Mouse (Mus musculus) stomach, embryonic 14.5 days (tissue): Measurements from ENCODE around the gene Gpr153. TPM values are rescaled to one million over a fixed set of nuclear protein-coding genes. Genes with fewer than 3 reads are reported as not detected.

ENCODE experiments used
- ATAC-seq: fragments of 200-750 bp; cut with Nextera tagmentation; 2 replicates; pipeline ENCODE4 v1.8.0; 2017; ENCODE audit warnings: low read depth, moderate TSS enrichment; ENCODE audit not compliant: insufficient number of reproducible peaks, insufficient read depth, low FRiP score
- H3K27ac ChIP-seq: fragments of 300-500 bp; sonication (generic); 2 replicates; pipeline ENCODE4 v1.5.1; 2014; ENCODE audit warnings: mild to moderate bottlenecking, low read length, moderate library complexity, mixed read lengths
- H3K27me3 ChIP-seq: fragments of 300-500 bp; sonication (generic); 2 replicates; pipeline ENCODE4 v1.6.1; 2014; ENCODE audit warnings: low read length, control low read depth, mixed read lengths; ENCODE audit not compliant: control insufficient read depth, insufficient read depth
- H3K36me3 ChIP-seq: fragments of 300-500 bp; sonication (generic); 2 replicates; pipeline ENCODE4 v1.6.1; 2014; ENCODE audit warnings: mild to moderate bottlenecking, control low read depth, low read length, moderate library complexity, mixed read lengths; ENCODE audit not compliant: control insufficient read depth, insufficient read depth
- H3K4me1 ChIP-seq: fragments of 300-500 bp; sonication (generic); 2 replicates; pipeline ENCODE4 v1.6.1; 2014; ENCODE audit warnings: low read length, control low read depth, mixed read lengths; ENCODE audit not compliant: control insufficient read depth, insufficient read depth
- H3K4me2 ChIP-seq: fragments of 300-500 bp; sonication (generic); replicated peaks from 2 replicates; pipeline ENCODE4 v1.6.1; 2014; ENCODE audit warnings: low read depth, low read length, control low read depth
- H3K4me3 ChIP-seq: fragments of 300-500 bp; sonication (generic); 2 replicates; pipeline ENCODE4 v1.5.1; 2014; ENCODE audit warnings: low read depth, low read length, control low read depth
- H3K9ac ChIP-seq: fragments of 300-500 bp; sonication (generic); replicated peaks from 2 replicates; pipeline ENCODE4 v1.6.1; 2014; ENCODE audit warnings: low read depth, mild to moderate bottlenecking, control low read depth, low read length, moderate library complexity, mixed read lengths
- H3K9me3 ChIP-seq: fragments of 300-500 bp; sonication (generic); 2 replicates; pipeline ENCODE4 v1.6.1; 2016; ENCODE audit warnings: low read depth, low read length, control low read depth; ENCODE audit not compliant: control insufficient read depth
- WGBS: fragments of 180-500 bp; shearing (Covaris S2); extraction: QIAGEN DNeasy Blood & Tissue Kit; methylation state at CpG from one replicate; pipeline ENCODE4 v1.1.7; 2014; 5-methylcytosine and 5-hydroxymethylcytosine counted together
- polyA plus RNA-seq: library from polyadenylated mRNA; unstranded; fragments of >200 nt; fragmentation: Nextera tagmentation; extraction: Ambion mirVana; gene quantifications from 2 replicates; pipeline ENCODE4 v1.2.1, GENCODE M21; 2014

Gene Gpr153
- polyA plus RNA-seq, 1 experiment from 2014 or later, result 14.2 TPM

GRCm38 (mm10) chr4:152277916-152278315 lies 3.9 kb downstream of the Gpr153 start:
- Histone ChIP-seq H3K9me3 (no peaks in the 10 kb centered on the region), H3K9ac (no peak overlapping the region), H3K4me1 (peaks cover 16% of the 10 kb centered on the region), H3K36me3 (no peaks in the 10 kb centered on the region), H3K4me2 (no peak overlapping the region), H3K27ac (no peak overlapping the region), H3K27me3 (peaks cover 27% of the 10 kb centered on the region), H3K4me3 (no peak overlapping the region)
- no peak for ATAC-seq
- WGBS, result 58% methylated on average over 2 of the region's 2 CpGs

GRCm38 (mm10) chr4:152278986-152279385 lies 5.0 kb downstream of the Gpr153 start:
- H3K4me2 ChIP-seq, result no peak overlapping the region
- no peak overlapping the region for H3K4me3 ChIP-seq
- no peak for ATAC-seq
- 85% methylated on average over 23 of the region's 23 CpGs for WGBS
- H3K27ac ChIP-seq, result no peak overlapping the region
- no peaks in the 10 kb centered on the region for H3K9me3 ChIP-seq
- H3K4me1 ChIP-seq, result peaks cover 12% of the 10 kb centered on the region
- no peak overlapping the region for H3K9ac ChIP-seq
- H3K36me3 ChIP-seq, result no peaks in the 10 kb centered on the region
- peaks cover 35% of the 10 kb centered on the region for H3K27me3 ChIP-seq

DNA sequence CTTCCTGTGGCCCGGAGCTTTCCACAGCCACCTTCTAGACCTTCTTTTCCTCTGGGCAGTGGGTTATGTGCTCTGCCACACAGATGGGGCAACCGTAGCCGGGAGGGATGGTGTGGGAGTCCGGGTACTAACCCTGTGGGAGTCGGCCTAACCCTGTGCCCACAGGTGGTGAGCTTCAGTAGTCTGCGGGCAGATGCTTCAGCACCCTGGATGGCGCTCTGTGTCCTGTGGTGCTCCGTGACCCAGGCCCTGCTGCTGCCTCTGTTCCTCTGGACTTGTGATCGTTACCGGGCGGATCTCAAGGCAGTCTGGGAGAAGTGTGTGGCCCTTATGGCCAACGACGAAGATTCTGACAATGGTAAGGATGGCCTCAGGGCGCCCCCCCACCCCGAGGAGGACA lies 7.6 kb downstream of the Gpr153 start:
- ATAC-seq, result no peak
- H3K27ac ChIP-seq, result no peak overlapping the region
- H3K27me3 ChIP-seq, result peaks cover 49% of the 10 kb centered on the region
- peaks cover 9% of the 10 kb centered on the region for H3K4me1 ChIP-seq
- H3K36me3 ChIP-seq, result no peaks in the 10 kb centered on the region
- H3K4me2 ChIP-seq, result no peak overlapping the region
- H3K4me3 ChIP-seq, result no peak overlapping the region
- 43% methylated on average over 15 of the region's 15 CpGs for WGBS
- H3K9ac ChIP-seq, result no peak overlapping the region
- no peaks in the 10 kb centered on the region for H3K9me3 ChIP-seq

DNA sequence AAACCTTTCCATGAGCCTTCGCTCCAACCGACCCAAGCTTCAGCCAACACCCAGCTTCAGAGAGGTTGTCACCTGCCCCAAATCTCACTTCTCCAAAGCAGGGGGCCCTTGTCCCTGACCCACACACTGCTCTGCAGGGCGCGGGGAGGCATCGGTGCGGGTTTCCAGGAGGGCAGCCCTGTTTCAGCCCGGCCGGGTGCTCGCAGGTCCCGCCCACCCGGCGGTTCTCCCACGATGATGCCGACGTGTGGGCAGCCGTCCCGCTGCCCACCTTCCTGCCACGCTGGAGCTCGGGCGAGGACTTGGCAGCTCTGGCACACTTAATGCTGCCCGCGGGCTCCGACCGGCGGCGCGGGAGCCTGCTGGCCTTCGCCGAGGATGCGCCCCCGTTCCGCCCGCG lies 8.7 kb downstream of the Gpr153 start:
- no peaks in the 10 kb centered on the region for H3K9me3 ChIP-seq
- ATAC-seq, result no peak
- H3K27ac ChIP-seq, result no peak overlapping the region
- H3K36me3 ChIP-seq, result no peaks in the 10 kb centered on the region
- peak overlapping the region; percentile 52 for H3K4me2 ChIP-seq
- peaks cover 9% of the 10 kb centered on the region for H3K4me1 ChIP-seq
- WGBS, result 21% methylated on average over 30 of the region's 34 CpGs
- H3K9ac ChIP-seq, result 0 out of 2 replicates have a peak overlapping the region, but pooled peaks have one; percentile 21
- H3K27me3 ChIP-seq, result peaks cover 61% of the 10 kb centered on the region
- peak overlapping the region; percentile 18; the same call in 1 of the 2 replicates for H3K4me3 ChIP-seq

DNA sequence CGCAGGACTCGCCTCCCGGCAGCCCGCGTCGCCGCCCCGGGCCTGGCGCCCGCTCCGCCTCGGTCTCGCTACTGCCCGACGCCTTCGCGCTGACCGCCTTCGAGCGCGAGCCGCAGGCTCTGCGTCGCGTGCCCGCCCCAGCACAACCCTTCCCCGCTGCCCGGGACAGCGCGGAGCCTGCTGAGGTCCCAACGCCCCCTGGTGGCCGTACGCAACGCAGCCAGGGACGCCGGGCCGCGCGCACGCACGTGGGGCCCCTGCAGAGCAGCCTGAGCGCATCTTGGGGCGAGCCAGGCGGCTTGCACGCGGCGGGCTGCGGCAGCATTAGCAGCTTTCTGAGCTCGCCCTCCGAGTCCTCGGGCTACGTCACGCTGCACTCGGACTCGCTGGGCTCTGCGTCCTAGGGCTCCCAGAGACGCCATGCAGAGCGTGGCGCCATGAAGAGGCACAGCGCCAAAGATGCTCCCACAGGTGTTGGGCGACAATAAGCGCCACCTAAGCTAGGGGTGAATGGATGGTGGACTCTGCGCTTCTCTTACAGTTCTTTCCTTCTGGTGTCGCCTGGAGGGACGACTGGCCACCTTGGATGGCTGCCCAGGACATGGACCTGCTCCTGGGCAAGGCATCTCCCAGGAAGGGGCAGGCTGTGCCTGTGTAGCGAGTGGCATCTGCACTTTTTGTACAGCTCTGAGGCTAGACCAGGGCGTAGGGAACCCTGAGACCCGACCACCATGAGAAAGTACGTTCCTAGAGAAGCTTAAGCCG lies 9.3 kb downstream of the Gpr153 start:
- Histone ChIP-seq H3K4me1 (peaks cover 9% of the 10 kb centered on the region), H3K27ac (no peak overlapping the region), H3K27me3 (peaks cover 67% of the 10 kb centered on the region), H3K36me3 (no peaks in the 10 kb centered on the region), H3K4me3 (peak overlapping the region; percentile 18; the same call in 1 of the 2 replicates), H3K9ac (0 out of 2 replicates have a peak overlapping the region, but pooled peaks have one; percentile 21), H3K9me3 (no peaks in the 10 kb centered on the region), H3K4me2 (peak overlapping the region; percentile 52)
- 5% methylated on average over 68 of the region's 70 CpGs for WGBS
- peak; percentile 68 for ATAC-seq

GRCm38 (mm10) chr4:152285505-152285904 lies 11.5 kb downstream of the Gpr153 start:
- no peak overlapping the region for H3K27ac ChIP-seq
- H3K4me2 ChIP-seq, result no peak overlapping the region
- peaks cover 79% of the 10 kb centered on the region for H3K27me3 ChIP-seq
- peaks cover 11% of the 10 kb centered on the region for H3K4me1 ChIP-seq
- H3K9me3 ChIP-seq, result no peaks in the 10 kb centered on the region
- ATAC-seq, result no peak
- 5% methylated on average over 10 of the region's 10 CpGs for WGBS
- no peak overlapping the region for H3K9ac ChIP-seq
- H3K36me3 ChIP-seq, result no peaks in the 10 kb centered on the region
- no peak overlapping the region for H3K4me3 ChIP-seq

DNA sequence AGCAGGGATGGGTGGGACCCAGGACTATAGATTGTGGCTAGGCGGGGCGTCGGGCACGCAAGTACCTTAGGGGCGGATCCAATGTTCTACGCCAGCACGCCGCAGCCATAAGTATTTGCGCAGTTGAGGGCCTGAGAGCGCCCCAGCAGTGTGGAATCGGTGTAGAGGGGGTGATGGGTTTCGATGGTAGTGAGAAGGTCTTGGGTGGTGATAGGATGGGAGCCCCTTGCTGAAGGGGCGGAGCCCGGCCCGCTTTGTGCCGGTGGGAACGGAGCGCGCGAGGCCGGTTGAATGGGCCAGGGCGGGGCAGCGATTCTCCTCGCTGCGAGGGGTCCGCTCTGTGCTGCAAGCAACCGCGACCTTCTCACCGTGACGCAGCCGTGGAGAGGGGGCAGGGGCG lies 12.2 kb downstream of the Gpr153 start:
- H3K9me3 ChIP-seq, result no peaks in the 10 kb centered on the region
- H3K27me3 ChIP-seq, result peaks cover 79% of the 10 kb centered on the region
- peaks cover 14% of the 10 kb centered on the region for H3K4me1 ChIP-seq
- H3K4me3 ChIP-seq, result no peak overlapping the region
- H3K27ac ChIP-seq, result no peak overlapping the region
- ATAC-seq, result no peak
- peak overlapping the region; percentile 30; the same call in 1 of the 2 replicates for H3K4me2 ChIP-seq
- H3K36me3 ChIP-seq, result no peaks in the 10 kb centered on the region
- no peak overlapping the region for H3K9ac ChIP-seq
- WGBS, result 2% methylated on average over 32 of the region's 32 CpGs

DNA sequence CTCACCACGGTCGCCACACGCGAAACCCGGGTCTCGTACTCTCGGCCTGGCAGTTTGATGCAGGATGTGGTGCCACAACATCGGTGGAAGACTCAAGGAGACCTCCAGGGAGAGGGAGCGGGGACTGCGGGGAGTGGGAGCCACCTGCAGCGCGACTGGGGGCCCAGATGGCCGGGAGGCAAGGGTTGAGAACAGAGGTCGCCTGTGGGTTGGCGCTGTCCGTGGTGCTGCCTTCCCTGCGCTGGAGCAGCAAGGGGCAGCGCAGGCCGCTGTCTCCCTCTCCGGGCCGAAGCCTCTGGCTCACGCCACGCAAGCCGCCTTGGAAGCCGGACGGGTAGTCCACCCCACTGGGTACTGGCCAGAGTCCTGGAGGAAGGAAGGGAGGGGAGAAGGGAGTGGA lies 12.9 kb downstream of the Gpr153 start:
- H3K9ac ChIP-seq, result no peak overlapping the region
- no peak for ATAC-seq
- 6% methylated on average over 26 of the region's 26 CpGs for WGBS
- H3K4me2 ChIP-seq, result no peak overlapping the region
- no peak overlapping the region for H3K27ac ChIP-seq
- peaks cover 78% of the 10 kb centered on the region for H3K27me3 ChIP-seq
- H3K4me1 ChIP-seq, result peaks cover 14% of the 10 kb centered on the region
- no peaks in the 10 kb centered on the region for H3K9me3 ChIP-seq
- H3K36me3 ChIP-seq, result no peaks in the 10 kb centered on the region
- no peak overlapping the region for H3K4me3 ChIP-seq
